Mouse (Mus musculus) skeletal muscle tissue, adult 2 months (tissue): ENCODE measurements at regions not wholly inside any gene's neighbourhood (a gene's known extent, or its start where the extent isn't known, plus 50 kb on each side); places are given as distances from the start of the nearest gene placed in this dataset.

Experiments
- DNase-seq: peaks from one replicate; pipeline ENCODE4 v3.0.0-alpha.2; 2012; ENCODE audit warnings: low read depth, low spot score

DNA sequence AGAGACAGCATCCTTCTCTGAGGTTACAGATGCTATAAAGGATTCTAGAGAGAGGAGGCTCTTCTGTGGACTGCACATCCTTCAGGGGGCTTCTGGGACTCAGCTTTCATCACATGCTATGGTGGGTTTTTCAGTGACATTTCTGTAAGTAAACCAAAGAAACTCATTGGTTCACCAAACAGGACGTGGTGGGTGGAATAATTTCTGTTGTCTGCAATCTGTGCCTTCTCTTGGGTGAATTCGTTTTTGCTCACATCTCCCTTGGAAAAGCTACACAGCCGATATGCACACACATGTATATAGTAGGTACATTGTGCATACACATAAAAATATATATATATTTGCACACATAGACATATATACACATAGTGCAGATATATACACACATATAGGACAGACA lies 110.2 kb downstream of the Chst1 start:
- no peak for DNase-seq

DNA sequence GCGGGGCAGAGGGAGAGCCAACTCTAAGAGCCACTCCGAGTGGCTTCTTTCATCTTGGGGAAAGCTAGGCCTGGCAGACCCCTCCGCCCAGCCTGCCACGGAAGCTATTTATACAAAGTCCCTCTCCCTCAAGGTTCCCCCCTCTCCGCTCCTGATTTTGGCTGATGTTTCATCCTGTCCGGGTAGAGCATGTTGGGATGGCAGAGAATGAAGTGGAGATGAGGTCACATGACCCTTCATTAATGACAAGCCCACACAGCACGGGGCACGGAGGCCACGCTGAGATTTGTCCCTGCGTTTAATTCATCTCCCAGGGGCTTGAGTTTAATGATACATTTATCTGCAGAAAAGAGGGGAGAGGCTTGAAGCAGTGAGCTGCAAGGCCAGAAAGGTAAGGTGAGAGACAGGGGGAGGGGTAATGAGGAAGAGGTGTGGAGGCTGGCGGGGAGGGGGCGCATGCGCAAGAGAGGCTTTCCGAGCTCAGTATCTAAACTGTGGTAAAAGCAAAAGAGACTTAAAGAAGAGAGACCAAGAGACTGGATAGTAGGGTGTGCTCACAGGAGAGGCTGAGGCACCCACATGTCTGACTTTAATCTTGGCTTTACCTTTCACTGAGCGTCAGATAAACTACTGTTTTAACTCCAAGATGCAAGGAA lies 111.7 kb downstream of the Chst1 start:
- DNase-seq = no peak

DNA sequence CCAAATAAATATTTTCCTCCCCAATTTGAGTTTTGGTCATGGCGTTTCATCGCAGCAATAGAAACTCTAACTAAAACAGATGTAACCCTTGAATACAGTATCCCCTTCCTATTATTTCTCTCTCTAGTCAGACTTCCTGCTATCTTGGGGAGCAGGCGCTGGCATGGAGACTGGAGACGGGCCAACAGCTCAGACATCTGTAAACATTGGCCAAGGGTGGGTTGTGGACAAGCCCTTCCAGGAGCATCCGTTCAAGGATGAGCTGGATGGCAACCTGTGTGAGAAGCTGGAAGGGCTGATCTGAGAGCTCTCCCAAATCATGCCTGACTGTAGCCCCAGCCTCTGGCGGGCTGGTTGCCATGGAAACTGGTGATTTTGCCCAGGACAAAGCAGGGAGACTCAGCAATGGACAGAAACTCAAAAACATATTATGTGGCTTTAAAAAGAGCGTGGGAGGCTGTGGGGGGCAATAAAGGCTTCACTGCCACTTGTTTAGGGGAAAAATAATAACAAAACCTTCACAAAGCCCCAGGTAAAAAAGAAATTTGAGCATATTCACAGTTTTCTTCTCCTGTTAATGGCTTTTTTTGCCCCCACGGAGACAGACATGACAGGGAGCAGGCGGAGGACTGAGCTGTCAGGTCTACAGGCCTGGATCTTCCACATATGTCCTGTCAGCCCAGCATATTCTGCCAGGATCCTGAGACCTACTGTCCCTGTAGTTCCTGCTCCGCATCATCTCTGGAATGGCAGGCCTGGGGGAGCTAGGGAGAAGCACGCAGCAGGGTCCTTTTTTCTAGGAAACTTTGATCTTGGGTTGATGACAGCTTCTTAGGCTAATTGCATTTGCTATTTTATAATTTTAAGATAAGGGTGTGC lies 113.0 kb downstream of the Chst1 start:
- DNase-seq = no peak

DNA sequence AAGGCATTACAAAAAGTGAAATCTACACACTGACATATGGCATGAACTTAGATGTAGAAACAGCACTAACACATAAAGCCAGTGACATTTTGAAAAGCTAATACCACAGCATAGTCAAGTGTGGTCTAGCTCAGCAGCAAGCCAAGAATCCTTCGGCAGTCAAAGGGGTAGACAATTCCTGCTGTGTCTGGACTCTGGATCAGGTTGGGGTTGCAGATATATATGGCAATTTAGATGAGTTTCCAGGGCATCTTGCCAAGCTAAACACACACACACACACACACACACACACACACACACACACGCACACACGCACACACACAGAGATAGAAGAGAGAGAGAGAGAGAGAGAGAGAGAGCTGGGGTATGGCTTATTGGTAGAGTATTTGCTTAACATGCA lies 118.2 kb downstream of the Chst1 start:
- DNase-seq = no peak

DNA sequence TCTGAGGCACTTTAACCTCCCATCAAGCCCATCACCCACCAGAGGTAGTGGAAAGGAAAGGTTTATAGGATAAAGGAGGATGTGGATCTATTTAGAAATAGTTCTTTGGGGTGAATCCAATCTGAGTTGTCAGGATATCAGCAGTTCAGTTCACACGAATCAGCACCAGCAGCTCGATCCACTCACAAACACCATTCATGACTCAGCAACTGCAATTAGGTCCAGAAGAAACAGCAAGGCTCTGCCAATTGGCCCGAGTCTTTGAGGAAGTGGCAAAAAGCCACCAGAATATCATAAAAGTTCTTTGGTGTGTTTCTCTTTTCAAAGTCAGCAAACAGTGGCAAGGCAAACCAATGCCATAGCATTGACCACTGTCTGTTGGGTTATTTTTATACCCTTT lies 122.4 kb downstream of the Chst1 start:
- no peak for DNase-seq

DNA sequence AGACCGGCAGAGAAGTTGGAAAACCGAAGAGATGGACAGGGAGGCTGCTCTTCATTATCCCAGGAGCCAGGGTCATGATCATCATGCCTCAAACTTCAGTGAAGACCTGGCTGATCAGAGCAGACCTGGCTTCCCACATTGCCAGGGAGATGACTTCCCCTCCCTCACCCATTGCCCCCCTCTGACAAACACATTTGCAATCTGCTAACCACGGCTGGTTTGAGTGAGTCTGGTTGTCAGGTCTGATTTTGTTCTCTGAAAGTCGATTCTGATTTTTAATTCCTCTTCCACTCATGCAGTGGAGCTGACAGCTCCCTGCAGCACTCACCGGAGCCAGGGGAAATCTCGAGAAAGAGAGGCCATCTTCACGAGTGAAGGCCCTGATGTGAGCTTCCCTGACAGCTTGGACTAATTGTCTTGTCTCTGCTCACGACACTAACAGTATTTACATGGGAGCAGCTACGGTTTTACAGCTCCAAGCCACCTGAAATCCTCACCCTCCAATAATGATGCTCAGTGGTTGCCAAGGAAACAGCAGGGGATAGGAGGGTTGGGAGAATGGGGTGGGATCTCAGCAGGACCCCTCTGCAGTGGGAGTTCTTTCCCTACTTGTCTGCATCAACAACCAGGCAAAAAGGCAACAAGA lies 124.2 kb downstream of the Chst1 start:
- no peak for DNase-seq

DNA sequence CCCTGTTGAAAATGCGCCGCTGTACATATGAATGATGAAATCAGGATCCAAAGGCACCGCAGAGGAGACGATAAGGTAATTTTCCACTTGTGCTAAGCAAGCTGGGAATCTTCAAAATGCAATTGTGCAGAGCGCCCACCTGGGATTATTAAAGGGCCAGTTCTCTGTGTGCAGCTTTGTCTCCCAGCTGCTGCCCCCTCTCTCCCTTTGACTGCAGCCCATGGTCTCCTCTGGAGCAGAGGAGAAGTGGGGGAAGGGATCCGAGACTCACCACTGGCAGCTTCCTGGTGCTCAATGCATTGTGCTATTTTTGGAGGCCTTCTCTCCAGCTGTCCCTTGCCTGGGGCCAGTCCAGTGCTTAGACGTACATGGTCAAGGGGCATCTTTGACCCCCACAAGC lies 127.1 kb downstream of the Chst1 start:
- DNase-seq = no peak

DNA sequence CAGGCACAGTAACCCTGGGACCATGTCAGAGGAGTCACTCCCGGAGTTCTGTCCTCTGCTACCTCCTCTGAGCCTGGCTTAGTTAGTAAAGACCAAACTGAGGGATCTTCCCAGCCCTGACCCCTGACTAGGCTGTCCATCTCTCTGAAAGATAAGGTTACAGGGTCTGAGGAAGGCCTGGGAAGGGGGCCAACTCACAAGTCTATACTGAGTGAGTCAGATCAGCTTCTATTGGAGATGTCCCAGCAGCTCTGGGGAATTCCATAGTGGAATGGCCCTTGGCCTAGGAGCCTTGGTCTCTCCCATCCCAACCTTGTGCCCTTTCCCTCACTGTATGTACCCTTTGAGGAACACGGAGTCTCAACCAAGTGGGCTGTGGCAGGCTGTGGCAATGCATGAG lies 127.7 kb downstream of the Chst1 start:
- no peak for DNase-seq

DNA sequence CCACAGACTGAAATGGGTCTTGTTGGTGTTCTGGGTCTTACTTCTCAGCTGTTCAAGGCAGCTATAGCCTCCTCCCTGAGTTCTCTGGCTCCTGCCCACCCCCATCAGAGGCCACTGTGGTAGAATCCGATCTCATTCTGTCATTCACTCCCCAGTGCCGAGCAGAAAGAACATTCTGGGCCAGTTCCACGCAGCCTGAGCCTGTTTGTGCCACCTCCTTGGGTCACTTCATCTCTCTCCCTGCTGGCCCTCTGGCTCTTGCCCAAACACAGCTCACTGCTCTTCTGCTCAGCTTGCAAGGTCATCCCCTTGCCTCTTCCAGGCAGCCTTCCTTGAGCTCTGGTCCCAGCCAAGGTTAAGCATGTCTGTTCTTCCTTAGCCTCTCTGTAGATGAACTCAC lies 128.9 kb downstream of the Chst1 start:
- DNase-seq = no peak

DNA sequence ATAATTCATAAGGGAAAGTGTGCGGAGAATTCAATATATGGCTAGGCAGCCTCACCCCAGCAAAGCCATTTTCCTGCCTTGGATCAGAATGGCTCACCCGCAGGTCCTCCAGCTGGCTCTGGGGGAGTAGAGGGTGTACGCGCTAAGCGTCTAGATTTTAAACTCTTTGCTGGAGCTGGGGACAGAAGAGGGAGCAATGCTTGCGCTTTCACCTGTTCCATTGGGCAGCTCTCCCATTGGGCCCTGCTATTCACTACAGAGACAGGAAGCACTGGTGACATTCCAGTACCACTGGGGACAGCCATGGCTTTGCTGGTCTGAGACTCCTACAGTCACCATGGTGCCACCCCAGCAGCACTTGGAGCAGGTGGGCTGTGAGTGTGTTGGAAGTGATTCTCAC lies 130.9 kb downstream of the Chst1 start:
- no peak for DNase-seq

DNA sequence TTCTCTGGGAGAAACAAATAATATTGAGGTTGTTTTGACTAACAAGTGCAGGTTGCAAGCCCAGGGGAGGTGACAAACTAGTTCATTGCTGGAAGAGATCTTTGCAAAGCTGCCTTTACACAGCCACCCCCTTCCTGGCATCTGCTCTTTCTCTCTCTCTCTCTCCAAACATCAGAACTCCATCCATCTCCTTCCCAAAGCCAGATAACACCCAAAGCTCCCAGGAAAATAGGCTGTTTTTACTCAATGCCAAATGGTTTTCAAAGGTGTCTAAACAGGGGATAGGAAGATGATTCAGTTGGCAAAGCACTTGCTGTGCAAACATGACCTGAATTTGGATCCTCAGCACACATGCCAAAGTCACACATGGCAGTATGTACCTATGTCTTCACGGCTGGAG lies 133.9 kb downstream of the Chst1 start:
- DNase-seq = no peak

DNA sequence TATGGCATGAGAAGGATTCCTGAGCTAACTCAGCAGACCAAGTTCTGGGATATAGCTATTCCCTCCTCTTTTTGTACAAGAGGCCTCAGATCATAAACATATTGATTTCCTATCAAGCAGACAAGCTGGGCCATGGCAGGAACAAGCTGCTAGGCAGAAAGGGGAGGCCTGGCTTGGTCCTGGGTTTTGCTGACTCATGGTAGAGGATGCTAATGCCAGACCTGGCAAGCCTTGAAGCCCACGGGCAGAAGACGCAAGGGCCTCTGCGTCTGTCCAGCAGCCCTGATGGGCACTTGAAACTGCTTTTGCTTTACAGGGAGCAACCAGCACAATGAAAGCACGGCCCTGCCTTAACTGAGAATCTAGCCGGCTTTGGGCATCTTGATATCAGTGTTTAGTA lies 136.3 kb downstream of the Chst1 start:
- no peak for DNase-seq

DNA sequence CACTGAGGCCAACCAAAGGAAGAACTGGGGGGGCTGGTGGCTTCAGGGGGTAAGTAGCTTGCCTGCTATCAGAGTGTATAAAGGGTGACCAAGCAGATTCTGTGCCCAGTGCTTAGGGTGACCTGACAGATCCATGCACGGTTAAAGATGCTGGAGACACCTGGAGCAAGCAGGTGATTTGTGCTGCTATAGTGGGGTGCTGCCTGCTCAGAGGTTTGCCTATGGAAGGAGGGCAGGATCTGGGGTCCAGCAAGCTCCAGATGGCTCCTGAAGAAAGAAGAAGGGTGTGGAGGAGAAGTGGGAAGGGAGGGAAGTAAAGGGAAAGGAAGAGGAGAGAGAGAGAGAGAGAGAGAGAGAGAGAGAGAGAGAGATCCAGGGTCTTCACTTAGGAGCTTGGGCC lies 137.8 kb downstream of the Chst1 start:
- no peak for DNase-seq

DNA sequence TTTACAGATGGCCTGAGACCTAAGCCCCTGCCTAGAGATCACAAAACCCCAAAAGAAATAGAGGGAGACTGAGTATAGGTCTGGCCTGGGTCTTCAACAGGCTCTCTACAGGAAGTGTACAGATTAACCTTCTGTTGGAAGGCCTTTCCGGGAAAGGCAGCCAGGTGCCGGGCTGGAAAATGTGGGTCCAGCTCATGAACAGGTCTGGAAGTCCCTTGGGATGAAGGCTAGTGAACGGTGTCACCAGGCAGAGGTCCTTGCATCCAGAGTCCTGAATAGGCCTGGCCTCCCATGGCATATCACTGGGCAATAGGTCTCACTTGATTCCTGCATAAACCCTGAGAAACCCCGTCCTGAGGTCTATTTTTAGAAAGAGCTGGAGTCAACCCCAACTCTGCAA lies 140.1 kb downstream of the Chst1 start:
- DNase-seq = no peak

DNA sequence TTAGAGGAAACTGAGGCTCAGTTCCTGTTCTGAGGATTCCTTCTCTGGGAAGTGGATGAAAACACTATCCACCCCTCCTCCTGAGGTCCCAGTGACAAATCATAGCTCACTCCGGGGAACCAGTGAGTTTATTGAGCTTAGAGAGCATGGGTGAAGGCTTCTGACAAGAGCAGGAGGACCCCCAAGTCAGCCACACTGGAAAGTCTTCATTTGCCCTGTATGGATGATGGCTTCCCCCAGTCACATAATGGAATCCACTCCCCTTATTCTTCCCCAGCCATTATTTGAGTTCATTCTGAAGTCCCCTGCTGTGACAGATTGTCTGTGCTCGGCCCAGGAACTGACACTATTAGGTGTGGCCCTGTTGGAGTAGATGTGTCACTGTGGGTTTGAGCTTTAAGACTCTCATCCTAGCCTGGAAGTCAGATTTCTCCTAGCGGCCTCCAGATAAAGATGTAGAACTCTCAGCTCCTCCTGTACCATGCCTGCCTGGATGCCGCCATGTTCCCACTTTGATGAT lies 141.3 kb downstream of the Chst1 start:
- no peak for DNase-seq

DNA sequence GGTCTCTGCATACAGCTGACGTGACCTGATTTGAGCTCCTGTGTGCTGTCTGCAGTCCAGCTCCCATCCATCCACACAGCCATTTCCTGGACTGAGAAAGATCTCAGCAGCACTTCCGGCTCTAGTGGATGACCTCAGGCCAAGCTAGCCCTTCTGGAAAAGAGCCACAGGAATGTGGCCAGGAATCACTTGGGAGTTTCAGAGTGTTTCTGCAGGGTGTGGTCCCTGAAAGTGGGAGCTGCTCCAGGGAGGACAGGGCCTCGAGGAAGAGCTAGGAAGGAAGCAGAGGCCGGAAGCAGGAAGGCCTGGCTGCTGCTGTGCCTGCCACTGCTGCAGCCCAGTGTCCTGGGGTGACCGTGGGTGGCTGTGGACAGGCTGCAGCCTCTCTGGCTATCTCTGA lies 142.5 kb downstream of the Chst1 start:
- peak; percentile 90 for DNase-seq

DNA sequence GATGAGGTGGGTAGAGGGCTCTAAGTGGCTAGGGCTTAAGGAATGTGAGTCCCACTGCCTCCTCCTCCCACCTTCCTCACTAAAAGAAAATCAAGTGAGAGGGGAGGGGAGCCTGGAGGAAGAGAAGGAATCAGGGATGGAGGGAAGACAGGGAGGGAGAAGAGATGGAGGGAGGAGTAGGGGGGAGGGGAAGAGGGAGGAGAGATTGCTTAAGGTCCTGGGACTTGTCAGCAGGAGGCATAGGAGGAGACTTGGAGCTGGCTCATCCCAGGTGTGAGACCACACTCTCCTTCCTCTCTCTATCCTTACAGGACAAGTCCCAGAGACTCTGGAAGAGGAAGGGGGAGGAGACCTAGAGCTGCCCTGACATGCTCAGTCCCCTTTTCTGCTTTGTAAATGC lies 143.2 kb downstream of the Chst1 start:
- DNase-seq = no peak

DNA sequence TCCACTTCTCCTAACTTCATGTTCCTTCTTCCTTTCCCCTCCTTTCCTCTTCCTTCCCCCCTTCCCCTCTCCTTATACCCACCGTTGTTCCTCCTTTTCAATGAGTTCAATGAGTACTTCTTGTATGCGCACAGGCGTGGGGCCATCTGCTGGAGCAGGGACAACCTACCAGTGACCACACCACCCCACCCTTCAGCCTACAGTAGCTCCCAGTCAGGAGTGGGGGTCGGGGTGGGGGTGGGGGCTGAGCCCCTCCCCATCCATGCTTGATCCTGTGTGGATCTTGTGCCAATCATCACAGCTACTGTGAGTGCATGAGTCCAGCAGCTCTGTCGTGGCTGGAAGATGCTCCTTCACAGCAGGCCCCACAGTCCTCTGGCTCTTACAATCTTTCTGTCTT lies 143.6 kb downstream of the Chst1 start:
- no peak for DNase-seq

DNA sequence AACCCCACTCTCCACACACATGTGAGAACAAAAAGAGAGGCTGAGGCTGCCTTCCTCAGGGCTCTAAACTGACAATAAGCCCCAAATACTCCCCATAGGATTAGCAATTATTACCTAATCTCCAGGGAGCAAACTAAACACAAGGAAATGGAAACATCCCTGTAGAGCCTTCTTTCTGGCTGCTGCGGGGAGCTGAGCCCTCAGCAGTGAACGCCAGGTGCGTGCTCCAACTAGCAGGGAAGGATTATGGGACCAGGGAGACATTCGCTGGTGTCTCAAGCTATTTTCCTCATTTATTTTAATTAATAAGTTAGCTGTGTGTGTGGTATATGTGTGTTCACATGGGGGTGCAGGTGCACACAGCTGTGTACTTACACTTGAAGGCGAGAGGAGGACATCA lies 144.4 kb downstream of the Chst1 start:
- DNase-seq = no peak

DNA sequence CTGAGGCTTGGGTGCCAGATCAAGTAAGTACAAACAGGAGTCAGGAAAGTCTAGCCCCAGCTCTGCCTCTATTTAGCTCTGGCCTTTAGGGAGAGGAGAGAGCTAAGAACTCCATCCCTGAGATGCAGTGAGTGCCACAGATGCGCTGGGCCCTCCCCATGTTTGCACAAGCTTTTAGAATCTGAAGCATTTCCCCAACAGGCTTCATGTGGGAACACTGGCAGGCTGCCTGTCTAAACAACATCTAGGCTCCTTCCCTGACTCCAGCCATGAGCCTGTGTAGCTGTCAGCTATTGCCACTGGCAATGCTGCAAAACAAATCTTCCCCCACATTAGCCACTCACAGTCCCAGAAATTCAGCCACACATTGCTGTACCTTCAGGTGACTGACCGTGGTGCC lies 147.9 kb downstream of the Chst1 start:
- no peak for DNase-seq

DNA sequence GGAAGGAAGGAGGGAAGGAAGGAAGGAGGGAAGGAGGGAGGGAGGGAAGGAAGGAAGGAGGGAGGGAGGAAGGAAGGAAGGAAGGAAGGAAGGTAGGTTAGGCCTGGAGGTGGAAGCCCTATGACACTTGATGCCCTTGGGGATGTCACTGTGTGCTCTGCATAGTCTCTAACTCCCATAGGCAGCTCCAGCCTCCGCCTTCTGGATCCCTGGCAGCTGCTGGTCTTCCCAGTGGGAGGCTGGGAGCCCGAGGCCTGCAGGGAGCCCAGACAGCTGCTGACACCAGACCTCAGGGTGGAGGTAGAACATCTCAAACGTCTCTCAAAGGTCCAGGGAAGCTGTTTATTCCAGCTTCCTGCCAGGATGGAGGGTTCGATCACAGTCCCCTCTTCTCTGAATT lies 150.6 kb downstream of the Chst1 start:
- no peak for DNase-seq

DNA sequence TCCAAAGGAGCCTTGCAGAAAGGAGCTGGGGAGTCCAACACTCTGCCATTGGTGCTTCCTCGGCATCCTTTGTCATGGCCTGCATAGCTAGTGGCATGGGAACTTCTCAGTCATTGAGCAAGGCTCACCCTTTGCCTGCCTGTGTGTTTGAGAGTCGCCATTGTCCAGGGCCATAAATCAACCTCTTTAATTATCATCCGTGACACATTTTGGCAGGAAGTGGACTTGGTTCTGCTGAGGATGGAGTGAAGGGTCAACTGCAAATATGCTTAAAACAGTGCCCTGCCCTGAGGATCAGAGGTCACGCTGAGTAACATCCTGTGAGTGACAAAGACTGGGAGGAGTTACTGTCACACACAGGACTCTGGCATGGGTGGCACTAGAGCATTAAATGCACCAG lies 151.2 kb downstream of the Chst1 start:
- DNase-seq = no peak

DNA sequence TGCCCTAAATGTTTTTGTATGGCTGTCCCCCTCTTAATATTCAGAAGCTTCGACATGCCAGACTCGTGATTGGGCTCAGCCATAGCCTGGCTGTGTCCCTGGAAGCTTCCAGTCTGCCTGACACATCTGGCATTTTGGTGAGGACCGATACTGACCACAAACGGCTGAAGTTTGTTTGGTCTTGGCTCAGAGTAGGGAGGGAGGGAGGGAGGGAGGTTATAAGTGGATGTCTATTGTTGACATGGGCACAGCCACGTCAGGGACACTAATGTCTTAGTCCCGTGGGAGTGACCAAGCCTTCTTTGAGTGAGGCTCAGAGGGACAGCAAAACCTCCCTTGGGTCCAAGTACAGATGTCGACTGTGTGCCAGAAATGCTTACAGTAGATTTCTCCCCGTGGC lies 151.7 kb downstream of the Chst1 start:
- no peak for DNase-seq
